Mouse (Mus musculus) limb, embryonic 11.5 days (tissue): ENCODE results near the gene Pde5a. TPM values are rescaled to one million over a fixed set of nuclear protein-coding genes. Genes with fewer than 3 reads are reported as not detected.
A peak's percentile ranks its signal among the peaks of the same experiment; 100 is the strongest.

Source experiments
- ATAC-seq: fragments of 200-750 bp; cut with Nextera tagmentation; 2 replicates; pipeline ENCODE4 v1.8.0; 2017; ENCODE audit warnings: low read depth; ENCODE audit not compliant: insufficient number of reproducible peaks, low FRiP score, low TSS enrichment
- DNase-seq: peaks from one replicate; pipeline ENCODE4 v3.0.0-alpha.2; 2015; ENCODE audit warnings: low spot score
- H3K27ac ChIP-seq: fragments of 300-500 bp; sonication (generic); replicated peaks from 2 replicates; pipeline ENCODE4 v1.5.1; 2014; ENCODE audit warnings: low read depth, mild to moderate bottlenecking, low read length
- H3K27me3 ChIP-seq: fragments of 300-500 bp; sonication (generic); 2 replicates; pipeline ENCODE4 v1.6.1; 2014; ENCODE audit warnings: mild to moderate bottlenecking, low read length, mixed read lengths; ENCODE audit not compliant: control insufficient read depth, insufficient read depth
- H3K36me3 ChIP-seq: fragments of 300-500 bp; sonication (generic); 2 replicates; pipeline ENCODE4 v1.6.1; 2014; ENCODE audit warnings: mild to moderate bottlenecking, low read length, moderate library complexity, mixed read lengths; ENCODE audit not compliant: control insufficient read depth, insufficient read depth
- H3K4me1 ChIP-seq: fragments of 300-500 bp; sonication (generic); 2 replicates; pipeline ENCODE4 v1.6.1; 2014; ENCODE audit warnings: low read length, mixed read lengths; ENCODE audit not compliant: control insufficient read depth, insufficient read depth
- H3K4me2 ChIP-seq: fragments of 300-500 bp; sonication (generic); 2 replicates; pipeline ENCODE4 v1.6.1; 2014; ENCODE audit warnings: low read depth, mild to moderate bottlenecking, moderate library complexity; ENCODE audit not compliant: severe bottlenecking
- H3K4me3 ChIP-seq: fragments of 300-500 bp; sonication (generic); 2 replicates; pipeline ENCODE4 v1.5.1; 2014; ENCODE audit warnings: low read depth, low read length
- H3K9ac ChIP-seq: fragments of 300-500 bp; sonication (generic); 2 replicates; pipeline ENCODE4 v1.6.1; 2014; ENCODE audit warnings: mild to moderate bottlenecking, low read length
- H3K9me3 ChIP-seq: fragments of 300-500 bp; sonication (generic); 2 replicates; pipeline ENCODE4 v1.6.1; 2016; ENCODE audit warnings: low read length; ENCODE audit not compliant: control insufficient read depth
- WGBS: fragments of 180-500 bp; shearing (Covaris S2); extraction: QIAGEN DNeasy Blood & Tissue Kit; methylation state at CpG from one replicate; pipeline ENCODE4 v1.1.7; 2014; 5-methylcytosine and 5-hydroxymethylcytosine counted together
- polyA plus RNA-seq: library from polyadenylated mRNA; unstranded; fragments of >200 nt; fragmentation: Nextera tagmentation; extraction: Ambion mirVana; gene quantifications from 2 replicates; pipeline ENCODE4 v1.2.1, GENCODE M21; 2014

Pde5a gene
- polyA plus RNA-seq, 1 experiment from 2014 or later = 3.8 TPM

DNA sequence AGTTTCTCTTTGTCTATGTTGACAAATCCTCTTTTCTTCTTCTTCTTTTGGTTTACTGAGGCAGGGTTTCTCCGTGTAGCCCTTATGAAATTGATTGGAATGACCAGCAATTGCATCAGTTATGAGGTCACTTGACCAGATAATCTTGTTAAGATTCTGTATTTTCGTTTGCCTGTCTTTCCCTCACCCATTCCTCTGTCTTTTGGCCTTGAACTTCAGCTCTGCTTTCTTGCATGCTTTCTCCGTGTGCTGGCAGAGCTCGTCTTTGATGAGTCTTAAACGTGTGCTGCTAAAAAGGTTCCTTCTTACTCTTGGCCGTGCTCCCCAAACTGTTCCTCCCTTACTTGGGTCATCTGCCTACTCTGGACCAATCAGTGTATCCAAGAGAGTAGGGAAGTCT lies 5.6 kb downstream of the Pde5a start:
- Histone ChIP-seq H3K9me3 (no peaks in the 10 kb centered on the region), H3K9ac (no peak overlapping the region), H3K27me3 (no peaks in the 10 kb centered on the region), H3K4me1 (no peaks in the 10 kb centered on the region), H3K27ac (no peak overlapping the region), H3K36me3 (no peaks in the 10 kb centered on the region), H3K4me2 (no peak overlapping the region), H3K4me3 (no peak overlapping the region)
- DNase-seq (no peak), ATAC-seq (no peak)
- 85% methylated on average over 6 of the region's 6 CpGs for WGBS

DNA sequence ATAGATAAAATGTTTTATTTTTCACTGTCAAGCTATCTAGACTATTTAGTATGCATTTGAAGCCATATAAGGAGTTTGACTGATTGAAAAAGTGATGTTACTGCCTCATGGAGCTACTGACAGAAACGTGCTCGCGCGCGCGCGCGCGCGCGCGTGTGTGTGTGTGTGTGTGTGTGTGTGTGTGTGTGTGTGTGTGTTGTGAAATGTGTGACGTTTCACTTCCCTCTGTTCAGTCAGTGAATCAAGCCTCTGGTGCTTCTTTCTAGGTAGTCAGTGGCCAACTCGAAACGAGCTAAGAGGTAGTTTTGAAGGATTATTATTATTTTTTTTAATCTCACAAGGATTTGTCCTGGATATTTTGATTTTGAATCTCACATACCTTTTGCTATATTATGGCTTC lies 10.7 kb downstream of the Pde5a start:
- 98% methylated on average over 15 of the region's 15 CpGs for WGBS
- ATAC-seq = no peak
- Histone ChIP-seq H3K27me3 (no peaks in the 10 kb centered on the region), H3K9ac (no peak overlapping the region), H3K9me3 (no peaks in the 10 kb centered on the region), H3K36me3 (no peaks in the 10 kb centered on the region), H3K4me3 (no peak overlapping the region), H3K4me2 (no peak overlapping the region), H3K4me1 (no peaks in the 10 kb centered on the region), H3K27ac (no peak overlapping the region)
- no peak for DNase-seq

DNA sequence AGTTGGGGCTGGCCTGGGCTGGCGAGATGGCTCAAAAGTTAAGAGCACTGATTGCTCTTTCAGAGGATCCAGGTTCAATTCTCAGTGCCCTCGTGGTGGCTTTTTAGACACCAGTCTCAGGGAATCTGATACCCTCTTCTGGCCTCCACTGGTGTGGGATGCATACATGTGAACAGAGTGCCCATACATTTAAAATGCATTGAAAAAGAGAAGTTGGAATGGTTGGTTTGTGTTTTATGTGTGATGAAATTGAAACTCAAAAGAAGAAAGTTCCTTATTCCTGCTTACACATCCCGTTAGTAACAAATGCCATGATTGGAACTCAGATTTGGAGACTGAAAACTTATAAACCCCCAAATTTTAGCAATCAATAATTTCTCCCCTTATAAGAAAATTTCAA lies 15.5 kb downstream of the Pde5a start:
- no peaks in the 10 kb centered on the region for H3K36me3 ChIP-seq
- no peak overlapping the region for H3K27ac ChIP-seq
- ATAC-seq (no peak), DNase-seq (no peak)
- no peak overlapping the region for H3K4me3 ChIP-seq
- no peaks in the 10 kb centered on the region for H3K27me3 ChIP-seq
- WGBS = 92% methylated on average over 3 of the region's 3 CpGs
- peaks cover 3% of the 10 kb centered on the region; the same call in 1 of the 2 replicates for H3K9me3 ChIP-seq
- H3K4me1 ChIP-seq = no peaks in the 10 kb centered on the region
- H3K4me2 ChIP-seq = no peak overlapping the region
- H3K9ac ChIP-seq = no peak overlapping the region

DNA sequence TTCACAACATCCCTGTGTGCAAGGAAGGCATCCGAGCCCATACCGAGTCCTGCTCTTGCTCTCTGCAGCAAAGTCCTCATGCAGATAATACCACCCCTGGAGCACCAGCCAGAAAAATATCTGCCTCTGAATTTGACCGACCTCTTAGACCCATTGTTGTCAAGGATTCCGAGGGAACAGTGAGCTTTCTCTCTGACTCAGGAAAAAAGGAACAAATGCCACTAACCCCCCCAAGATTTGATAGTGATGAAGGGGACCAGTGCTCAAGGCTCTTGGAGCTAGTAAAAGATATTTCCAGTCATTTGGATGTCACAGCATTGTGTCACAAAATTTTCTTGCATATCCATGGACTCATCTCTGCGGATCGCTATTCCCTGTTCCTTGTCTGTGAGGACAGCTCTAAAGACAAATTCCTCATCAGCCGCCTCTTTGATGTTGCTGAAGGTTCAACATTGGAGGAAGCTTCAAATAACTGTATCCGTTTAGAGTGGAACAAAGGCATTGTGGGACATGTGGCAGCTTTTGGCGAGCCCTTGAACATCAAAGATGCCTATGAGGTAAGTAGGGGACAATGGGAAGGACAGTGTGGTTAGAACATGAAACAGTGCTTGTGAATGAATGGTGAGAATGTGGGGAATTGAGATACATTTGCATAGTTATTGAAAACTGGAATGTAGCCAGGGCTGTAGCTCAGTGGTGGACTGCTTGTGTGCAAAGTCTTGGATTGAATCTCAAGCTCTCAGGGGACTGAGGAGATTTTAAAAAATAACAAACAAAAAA lies 19.4 kb downstream of the Pde5a start:
- 89% methylated on average over 9 of the region's 9 CpGs for WGBS
- Histone ChIP-seq H3K27me3 (no peaks in the 10 kb centered on the region), H3K4me2 (no peak overlapping the region), H3K4me1 (no peaks in the 10 kb centered on the region), H3K4me3 (no peak overlapping the region), H3K9ac (no peak overlapping the region), H3K36me3 (no peaks in the 10 kb centered on the region), H3K27ac (no peak overlapping the region), H3K9me3 (peaks cover 3% of the 10 kb centered on the region; the same call in 1 of the 2 replicates)
- no peak for DNase-seq
- ATAC-seq = no peak

DNA sequence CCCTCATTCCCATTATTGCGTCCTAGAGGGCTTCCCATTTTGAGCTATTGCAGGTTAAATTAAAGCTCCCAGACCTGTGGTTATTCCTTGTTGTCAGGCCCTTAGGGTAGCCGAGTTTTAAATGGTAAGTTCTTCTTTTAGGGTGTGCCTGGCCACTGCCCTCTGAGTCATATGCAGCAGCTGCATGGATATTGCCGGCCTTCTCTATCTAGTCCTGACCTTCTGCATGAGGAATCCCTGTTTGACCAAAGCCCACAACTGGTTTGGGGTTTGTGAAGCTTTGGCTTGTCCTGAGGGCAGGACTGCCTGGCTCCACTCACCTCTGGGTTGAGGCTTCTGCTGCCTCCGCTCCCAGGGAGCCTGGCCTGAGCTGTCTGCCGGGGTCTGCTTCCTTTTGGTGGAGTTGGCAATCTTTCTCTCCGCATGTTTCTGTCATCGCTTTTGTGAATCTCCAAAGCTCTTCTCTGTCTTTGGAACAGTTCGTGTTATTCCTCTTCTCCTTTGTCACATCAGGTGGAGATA lies 34.6 kb downstream of the Pde5a start:
- no peak for DNase-seq
- WGBS = 69% methylated on average over 8 of the region's 8 CpGs
- H3K27ac ChIP-seq = no peak overlapping the region
- H3K9me3 ChIP-seq = no peaks in the 10 kb centered on the region
- H3K27me3 ChIP-seq = no peaks in the 10 kb centered on the region
- ATAC-seq = no peak
- H3K36me3 ChIP-seq = no peaks in the 10 kb centered on the region
- no peak overlapping the region for H3K9ac ChIP-seq
- no peaks in the 10 kb centered on the region for H3K4me1 ChIP-seq
- no peak overlapping the region for H3K4me3 ChIP-seq
- H3K4me2 ChIP-seq = no peak overlapping the region

DNA sequence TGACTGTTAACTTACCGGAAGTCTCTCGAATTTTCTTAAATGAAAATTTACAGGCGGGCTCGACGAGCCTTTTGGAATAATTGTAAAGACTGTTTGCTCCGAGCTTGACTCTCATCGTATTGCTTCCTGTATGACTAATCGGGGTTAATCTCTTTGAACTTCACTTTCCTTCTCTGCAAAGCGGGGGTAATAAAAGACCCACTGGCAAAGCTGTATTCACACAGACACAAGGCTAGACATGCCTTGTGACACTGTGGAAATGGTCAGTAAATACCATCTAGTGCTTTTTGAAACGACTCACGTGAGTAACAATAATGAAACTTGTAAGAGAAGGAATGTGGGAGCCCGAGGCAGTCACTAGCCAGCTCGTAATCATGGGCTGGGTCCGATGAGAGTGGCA lies 35.0 kb downstream of the Pde5a start:
- 36% methylated on average over 14 of the region's 14 CpGs for WGBS
- DNase-seq = peak; percentile 23
- H3K4me1 ChIP-seq = no peaks in the 10 kb centered on the region
- no peak for ATAC-seq
- no peak overlapping the region for H3K9ac ChIP-seq
- H3K27ac ChIP-seq = no peak overlapping the region
- no peak overlapping the region for H3K4me3 ChIP-seq
- no peaks in the 10 kb centered on the region for H3K9me3 ChIP-seq
- no peaks in the 10 kb centered on the region for H3K27me3 ChIP-seq
- H3K36me3 ChIP-seq = no peaks in the 10 kb centered on the region
- H3K4me2 ChIP-seq = no peak overlapping the region

DNA sequence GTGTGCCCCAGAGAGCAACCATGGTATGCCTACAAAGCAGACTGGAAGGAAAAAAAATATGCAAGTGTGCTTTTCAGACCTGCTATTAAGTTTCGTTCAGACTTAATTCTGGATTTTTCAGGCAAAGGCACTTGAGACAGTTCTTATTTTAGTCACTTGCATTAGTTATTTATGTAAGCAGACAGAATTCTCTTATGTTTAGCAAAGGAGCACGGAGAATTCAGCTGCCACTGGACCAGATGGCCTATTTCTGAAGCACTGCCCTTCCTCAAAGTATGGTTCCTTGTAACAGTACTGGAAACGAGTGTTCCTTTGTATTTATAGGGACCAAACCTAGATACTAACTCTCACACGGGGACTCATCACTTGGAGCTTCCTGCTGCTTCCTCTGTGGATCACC lies 38.2 kb downstream of the Pde5a start:
- Histone ChIP-seq H3K27ac (no peak overlapping the region), H3K9ac (no peak overlapping the region), H3K4me1 (no peaks in the 10 kb centered on the region), H3K9me3 (no peaks in the 10 kb centered on the region), H3K27me3 (no peaks in the 10 kb centered on the region), H3K36me3 (no peaks in the 10 kb centered on the region), H3K4me2 (no peak overlapping the region), H3K4me3 (no peak overlapping the region)
- WGBS = 69% methylated on average over 4 of the region's 4 CpGs
- DNase-seq (no peak), ATAC-seq (no peak)

DNA sequence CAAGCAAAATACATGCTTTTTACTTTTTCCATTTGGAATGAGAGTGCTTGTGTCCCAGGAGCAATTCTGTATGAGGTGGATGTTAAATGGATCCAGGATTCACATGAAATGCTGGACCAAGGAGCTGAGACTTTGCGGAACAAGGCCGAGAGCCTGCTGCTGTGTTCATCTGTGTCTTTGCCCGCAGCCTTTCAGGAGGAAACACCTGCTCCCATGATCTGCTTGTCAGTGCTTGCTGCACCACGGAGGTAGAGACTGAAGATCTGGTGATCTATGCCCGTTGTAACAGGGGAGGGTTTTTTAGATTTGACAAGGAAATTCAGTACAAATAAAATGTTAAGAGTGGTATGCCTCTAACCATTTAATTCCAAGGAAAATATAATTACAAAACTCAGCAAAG lies 39.1 kb downstream of the Pde5a start:
- H3K36me3 ChIP-seq = no peaks in the 10 kb centered on the region
- no peak overlapping the region for H3K4me2 ChIP-seq
- H3K4me3 ChIP-seq = no peak overlapping the region
- no peaks in the 10 kb centered on the region for H3K4me1 ChIP-seq
- DNase-seq = no peak
- ATAC-seq = no peak
- no peaks in the 10 kb centered on the region for H3K27me3 ChIP-seq
- no peaks in the 10 kb centered on the region for H3K9me3 ChIP-seq
- no peak overlapping the region for H3K27ac ChIP-seq
- H3K9ac ChIP-seq = no peak overlapping the region
- WGBS = 82% methylated on average over 5 of the region's 5 CpGs

DNA sequence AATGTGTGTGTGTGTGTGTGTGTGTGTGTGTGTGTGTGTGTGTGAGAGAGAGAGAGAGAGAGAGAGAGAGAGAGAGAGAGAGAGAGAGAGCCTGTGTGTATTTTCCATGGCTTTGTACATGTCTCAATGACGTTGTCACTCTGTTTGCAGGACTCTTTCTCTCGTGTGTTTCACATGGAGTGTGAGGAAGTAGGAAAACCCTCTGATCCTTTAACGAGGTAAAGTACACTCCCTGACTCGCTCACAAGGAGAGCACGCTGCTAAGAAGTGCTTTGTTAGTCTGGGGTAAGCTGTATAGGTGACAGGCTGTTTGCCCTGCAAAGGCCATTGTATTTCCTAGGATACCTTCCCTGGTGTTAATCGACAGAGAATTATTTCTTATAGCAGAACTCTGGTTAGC lies 52.7 kb downstream of the Pde5a start:
- DNase-seq = no peak
- H3K9ac ChIP-seq = no peak overlapping the region
- H3K4me2 ChIP-seq = no peak overlapping the region
- H3K27ac ChIP-seq = no peak overlapping the region
- no peaks in the 10 kb centered on the region for H3K9me3 ChIP-seq
- ATAC-seq = no peak
- H3K4me1 ChIP-seq = no peaks in the 10 kb centered on the region
- no peaks in the 10 kb centered on the region for H3K36me3 ChIP-seq
- 70% methylated on average over 6 of the region's 6 CpGs for WGBS
- H3K27me3 ChIP-seq = no peaks in the 10 kb centered on the region
- H3K4me3 ChIP-seq = no peak overlapping the region
